Mouse (Mus musculus) MEL (cell line): ENCODE measurements around the gene Tsga10ip.
"Not testable (repeated sequence)": the region's sequence is repeated elsewhere in the genome, so short reads cannot be mapped to it uniquely, and the experiment has no call there.

Experiments
- BHLHE40 ChIP-seq: IDR thresholded peaks from 2 replicates; pipeline ENCODE4 v1.6.1; 2012; ENCODE audit warnings: low read depth, mild to moderate bottlenecking, inconsistent platforms, low read length, improper control_type of control experiment, borderline replicate concordance
- CTCF ChIP-seq, 3 experiments: IDR thresholded peaks in 2 of 3; conservative IDR thresholded peaks in 1 of 3; 2 replicates each; pipeline ENCODE4 v1.5.1; 2011 to 2012; ENCODE audit warnings: low read length in 3 of 3, low read depth in 2 of 3, mild to moderate bottlenecking in 2 of 3, improper control_type of control experiment in 1 of 3, inconsistent platforms in 1 of 3, mixed read lengths in 1 of 3, moderate library complexity in 1 of 3; ENCODE audit not compliant: control insufficient read depth in 1 of 3, insufficient read depth in 1 of 3, poor library complexity in 1 of 3, severe bottlenecking in 1 of 3
- POLR2A ChIP-seq, 2 experiments: IDR thresholded peaks; 2 replicates each; pipeline ENCODE4 v1.6.1; 2011 to 2012; ENCODE audit warnings: low read length in 2 of 2, mild to moderate bottlenecking in 2 of 2, control low read depth in 1 of 2, improper control_type of control experiment in 1 of 2, low read depth in 1 of 2, moderate library complexity in 1 of 2; ENCODE audit not compliant: control insufficient read depth in 1 of 2, insufficient read depth in 1 of 2, poor library complexity in 1 of 2

- TF ChIP-seq BHLHE40; CTCF (IDR thresholded peaks at IDR 0.05 in 2 of 3, conservative IDR thresholded peaks at IDR 0.05 in 1 of 3; ENCODE audit: control insufficient read depth in 1 of 3, insufficient read depth in 1 of 3, low read depth in 2 of 3, low read length in 3 of 3, poor library complexity in 1 of 3, severe bottlenecking in 1 of 3); POLR2A (IDR thresholded peaks at IDR 0.05; ENCODE audit: control insufficient read depth in 1 of 2, insufficient read depth in 1 of 2, low read depth in 1 of 2, low read length in 2 of 2, poor library complexity in 1 of 2): not testable (repeated sequence)
Observed at GRCm38 (mm10) chr19:5401073-5401472, 1.3 kb downstream of the Tsga10ip start.
